Comparison of ENCODE assay signal across 14 mouse cellular contexts in the genomic region with DNA sequence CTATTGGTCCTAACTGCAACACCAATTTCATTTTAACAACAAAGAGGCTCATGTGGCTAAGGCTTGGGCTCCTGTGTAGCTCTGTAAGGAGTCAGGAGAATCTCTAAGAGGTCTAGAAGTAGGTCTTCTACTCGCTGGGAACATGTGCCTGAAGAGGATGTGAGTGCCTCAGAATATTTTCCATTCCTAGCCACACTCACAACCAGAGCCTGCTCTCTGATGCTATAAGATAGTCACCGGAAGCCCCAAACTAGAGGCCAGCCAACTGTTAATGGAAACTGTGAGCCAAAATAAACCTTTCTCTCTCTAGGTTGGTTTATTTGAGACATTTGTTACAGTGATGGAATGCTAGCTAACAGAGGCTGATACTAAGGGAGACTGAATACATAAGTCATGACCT. TPM values are rescaled to one million over a fixed set of nuclear protein-coding genes. Genes with fewer than 3 reads are reported as not detected.
A peak's percentile ranks its signal among the peaks of the same experiment; 100 is the strongest.
DNase-seq lines count a peak whose midpoint lies in the region; ATAC-seq and TF ChIP-seq lines count a peak whose summit lies in the region.
"Had no signal": no experiment of that assay in that cellular context is flagged by ENCODE, and none has a peak within 500 bp of the region (broad histone marks: within the 10 kb centered on the region; RNA-seq: fewer than 3 reads in every experiment).

No protein-coding gene starts in this region.

- no peaks in the 10 kb centered on the region for H3K79me2 ChIP-seq in macrophage (ENCODE audit: inconsistent target)

- H3K27me3 ChIP-seq in spleen, adult 2 months (ENCODE audit: control insufficient read depth, insufficient read depth, low read length): no peaks in the 10 kb centered on the region
- H3K27me3 ChIP-seq: midbrain, embryonic 12.5 days; neural tube, embryonic 13.5 days; stomach, embryonic 15.5 days had no signal

- ATAC-seq in common myeloid progenitor, adult 5-6 weeks (replicated peaks; ENCODE audit: low read depth, poor library complexity, severe bottlenecking): peak; percentile 40
- ATAC-seq: forebrain, postnatal 0 days had no signal

- H3K4me1 ChIP-seq in spleen, adult 2 months (ENCODE audit: control insufficient read depth, insufficient read depth, insufficient read length): peaks cover 9% of the 10 kb centered on the region
- H3K4me1 ChIP-seq: midbrain, embryonic 12.5 days; neural tube, embryonic 13.5 days; stomach, embryonic 15.5 days had no signal

- no peak for TF ChIP-seq CTCF in spleen, adult 2 months (IDR thresholded peaks at IDR 0.05; ENCODE audit: extremely low read depth, insufficient read depth, insufficient read length, insufficient replicate concordance)

- no peak overlapping the region for H3K4me3 ChIP-seq in spleen, adult 2 months (ENCODE audit: extremely low read depth, insufficient read depth, insufficient read length)
- no peak overlapping the region for H3K4me3 ChIP-seq in macrophage (ENCODE audit: inconsistent target)
- H3K4me3 ChIP-seq: left cerebral cortex, adult 2 months; midbrain, embryonic 12.5 days; neural tube, embryonic 13.5 days; stomach, embryonic 15.5 days had no signal

- DNase-seq in spleen, adult 2 months (ENCODE audit: low read depth in 1 of 2, low spot score in 2 of 2): peak; percentile 31 to 64
- no peak for DNase-seq in spleen, postnatal 14 days (ENCODE audit: low spot score in 2 of 2)
- no peak for DNase-seq in testis, postnatal 10 days (ENCODE audit: low spot score)
- no peak for DNase-seq in gastrocnemius, postnatal 25 days
- DNase-seq in kidney, adult 11 months: no peak
- DNase-seq: forebrain, postnatal 0 days; gastrocnemius, postnatal 36 days had no signal

- H3K27ac ChIP-seq in spleen, adult 2 months (ENCODE audit: insufficient read depth, low read length): peak overlapping the region; percentile 94
- H3K27ac ChIP-seq in macrophage: peak overlapping the region; percentile 38
- H3K27ac ChIP-seq: left cerebral cortex, adult 2 months; liver, embryonic 14.5 days; midbrain, embryonic 12.5 days; neural tube, embryonic 13.5 days; stomach, embryonic 15.5 days had no signal

- H3K36me3 ChIP-seq in spleen, adult 2 months (ENCODE audit: control insufficient read depth, insufficient read depth, low read length): peaks cover 17% of the 10 kb centered on the region
- peaks cover 83% of the 10 kb centered on the region for H3K36me3 ChIP-seq in macrophage (ENCODE audit: inconsistent target)
- H3K36me3 ChIP-seq: midbrain, embryonic 12.5 days; neural tube, embryonic 13.5 days; stomach, embryonic 15.5 days had no signal

- 18% methylated on average over 2 of the region's 2 CpGs for WGBS in spleen, adult 2 months
- WGBS in macrophage (ENCODE audit: missing documents): 11% methylated on average over 2 of the region's 2 CpGs

- TF ChIP-seq POLR2A in spleen, adult 2 months (IDR thresholded peaks at IDR 0.05; ENCODE audit: low read depth, low read length): no peak

RNA-seq across cellular contexts. Expression of gene Fbxo48, which starts 26.4 kb away (rescaled TPM):
- polyA plus RNA-seq in spleen, adult 2 months (2012; rRNA removed): 0.94 and 1.2 TPM in 2 replicates
- 9.1 and 14.3 TPM in 2 replicates for total RNA-seq in common myeloid progenitor, adult 5-6 weeks (2017)
- total RNA-seq in macrophage (2018; cell fraction: chromatin; rRNA removed): 1 to 10 TPM in 18 of 26 experiments, under 1 TPM in 8; 0.29 to 4.9 (median 1.5) TPM
- total RNA-seq in macrophage (2018; cell fraction: cytosol; rRNA removed): 1 to 10 TPM in 3 of 26 experiments, under 1 TPM in 23; 0.05 to 1.2 (median 0.62) TPM
- 10 to 100 TPM in 1 of 26 experiments, 1 to 10 TPM in 15, under 1 TPM in 9, not detected in 1; 0.42 to 14.2 (median 1.3) TPM for total RNA-seq in macrophage (2018; cell fraction: nucleus; rRNA removed)
- polyA plus RNA-seq in macrophage (2018): 0.65 to 2.4 TPM (median 0.70 TPM) in 3 replicates
- under 1 TPM in 1 of 2 experiments, not detected in 1; 0.13 TPM for total RNA-seq in gastrocnemius, postnatal 25 days (2021)

Comparison
In these comparisons a context has a peak if more than half of its experiments do, and no peak if none do; other contexts are left out.
1. DNase-seq: peak in spleen, adult 2 months (2 of 2); none in spleen, postnatal 14 days (0 of 2), testis, postnatal 10 days (single experiment), gastrocnemius, postnatal 25 days (single experiment) and kidney, adult 11 months (single experiment).